ENCODE assay signal across 17 mouse cellular contexts in the genomic region with DNA sequence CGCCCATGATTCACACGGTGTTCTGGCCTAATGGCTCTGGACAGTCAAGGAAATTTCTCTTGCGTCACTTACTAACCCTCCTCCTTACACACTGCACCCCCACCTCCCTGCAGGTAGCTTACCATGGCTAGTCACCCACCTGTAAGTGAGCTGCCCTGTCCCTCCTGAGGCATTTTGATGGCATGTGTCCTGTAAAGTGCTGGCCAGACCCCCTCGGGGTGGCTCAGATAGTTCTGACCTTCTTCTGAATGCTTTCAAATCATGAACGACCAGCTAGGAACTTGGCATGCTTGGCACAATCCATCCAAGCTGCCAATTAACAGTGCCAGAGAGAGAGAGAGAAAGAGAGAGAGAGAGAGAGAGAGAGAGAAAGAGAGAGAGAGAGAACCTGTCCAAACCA.
"Had no signal": no experiment of that assay in that cellular context is flagged by ENCODE, and none has a peak within 500 bp of the region (broad histone marks: within the 10 kb centered on the region; RNA-seq: fewer than 3 reads in every experiment).

No protein-coding gene starts in this region.

- ATAC-seq: forebrain, embryonic 13.5 days; forebrain, embryonic 14.5 days; forebrain, embryonic 15.5 days; forebrain, embryonic 16.5 days; forebrain, postnatal 0 days had no signal

- DNase-seq: cerebellum, adult 9-11 months; cerebellum, postnatal 25 days; cerebellum, postnatal 36 days; embryo, embryonic 11 days; forebrain, postnatal 0 days; gastrocnemius, adult 2 months; gastrocnemius, postnatal 10 days; gastrocnemius, postnatal 14 days; gastrocnemius, postnatal 25 days; gastrocnemius, postnatal 36 days; heart, adult 11 months; heart, adult 18-20 months; heart, adult 2 months had no signal
